Mouse (Mus musculus) MEL (cell line): ENCODE data around the gene Olfr1443. TPM values are rescaled to one million over a fixed set of nuclear protein-coding genes. Genes with fewer than 3 reads are reported as not detected.
"Not testable (repeated sequence)": the region's sequence is repeated elsewhere in the genome, so short reads cannot be mapped to it uniquely, and the experiment has no call there.

Source experiments
- DNase-seq: peaks from one replicate; pipeline ENCODE4 v3.0.0; 2011; ENCODE audit warnings: low read depth, low spot score
- H3K27ac ChIP-seq: 2 replicates; pipeline ENCODE4 v1.5.1; 2012; ENCODE audit warnings: low read depth, mild to moderate bottlenecking, control low read depth, low read length, moderate library complexity; ENCODE audit not compliant: control insufficient read depth
- H3K27me3 ChIP-seq, 2 experiments: fragments of 150-350 bp in 1 of 2; sonication (generic) in 1 of 2; 2 replicates each; pipeline ENCODE4 v1.6.1; 2012; ENCODE audit warnings: low read length in 2 of 2, mild to moderate bottlenecking in 2 of 2, improper control_type of control experiment in 1 of 2, moderate library complexity in 1 of 2; ENCODE audit not compliant: insufficient read depth in 2 of 2, control insufficient read depth in 1 of 2
- H3K36me3 ChIP-seq, 2 experiments: 2 replicates each; pipeline ENCODE4 v1.6.1; 2012 to 2014; ENCODE audit warnings: low read length in 2 of 2, improper control_type of control experiment in 1 of 2, inconsistent platforms in 1 of 2, mild to moderate bottlenecking in 1 of 2; ENCODE audit not compliant: insufficient read depth in 2 of 2, control insufficient read depth in 1 of 2
- H3K4me1 ChIP-seq, 2 experiments: fragments of 150-350 bp in 1 of 2; sonication (generic) in 1 of 2; 2 replicates each; pipeline ENCODE4 v1.6.1; 2012; ENCODE audit warnings: low read length in 2 of 2, improper control_type of control experiment in 1 of 2, mild to moderate bottlenecking in 1 of 2; ENCODE audit not compliant: insufficient read depth in 2 of 2, control insufficient read depth in 1 of 2
- H3K4me3 ChIP-seq, 2 experiments: fragments of 150-350 bp in 1 of 2; sonication (generic) in 1 of 2; 2 replicates each; pipeline ENCODE4 v1.5.1; 2012; ENCODE audit warnings: low read depth in 2 of 2, low read length in 2 of 2, mild to moderate bottlenecking in 2 of 2, moderate library complexity in 2 of 2, control low read depth in 1 of 2, improper control_type of control experiment in 1 of 2; ENCODE audit not compliant: control insufficient read depth in 1 of 2, insufficient read depth in 1 of 2
- H3K79me2 ChIP-seq: 2 replicates; pipeline ENCODE4 v1.6.1; 2012; ENCODE audit warnings: mild to moderate bottlenecking, low read length, moderate library complexity; ENCODE audit not compliant: control insufficient read depth, poor library complexity, insufficient read depth
- H3K9ac ChIP-seq: 2 replicates; pipeline ENCODE4 v1.6.1; 2012; ENCODE audit warnings: low read depth, mild to moderate bottlenecking, control low read depth, low read length, moderate library complexity; ENCODE audit not compliant: control insufficient read depth, poor library complexity, severe bottlenecking
- H3K9me3 ChIP-seq: fragments of 150-350 bp; sonication (generic); replicated peaks from 2 replicates; pipeline ENCODE4 v1.6.1; 2012; ENCODE audit warnings: mild to moderate bottlenecking, low read length, improper control_type of control experiment, moderate library complexity; ENCODE audit not compliant: insufficient read depth
- BHLHE40 ChIP-seq: IDR thresholded peaks from 2 replicates; pipeline ENCODE4 v1.6.1; 2012; ENCODE audit warnings: low read depth, mild to moderate bottlenecking, inconsistent platforms, low read length, improper control_type of control experiment, borderline replicate concordance
- CHD2 ChIP-seq: IDR thresholded peaks from 2 replicates; pipeline ENCODE4 v1.6.1; 2011; ENCODE audit warnings: low read length, improper control_type of control experiment
- E2F4 ChIP-seq: IDR thresholded peaks from 2 replicates; pipeline ENCODE4 v1.6.1; 2011; ENCODE audit warnings: low read depth, low read length, improper control_type of control experiment, borderline replicate concordance
- EP300 ChIP-seq, 2 experiments: IDR thresholded peaks; 2 replicates each; pipeline ENCODE4 v1.6.1; 2011; ENCODE audit warnings: improper control_type of control experiment in 2 of 2, low read length in 2 of 2, low read depth in 1 of 2, mild to moderate bottlenecking in 1 of 2
- GABPA ChIP-seq: IDR thresholded peaks from 2 replicates; pipeline ENCODE4 v1.6.1; 2012; ENCODE audit warnings: low read depth, mild to moderate bottlenecking, inconsistent platforms, low read length, improper control_type of control experiment, moderate library complexity
- HCFC1 ChIP-seq: IDR thresholded peaks from 2 replicates; pipeline ENCODE4 v1.6.1; 2012; ENCODE audit warnings: low read depth, mild to moderate bottlenecking, inconsistent platforms, low read length, improper control_type of control experiment, moderate library complexity
- MAFK ChIP-seq: IDR thresholded peaks from 2 replicates; pipeline ENCODE4 v1.6.1; 2011; ENCODE audit warnings: low read depth, mild to moderate bottlenecking, low read length, improper control_type of control experiment, borderline replicate concordance
- MAX ChIP-seq: IDR thresholded peaks from 2 replicates; pipeline ENCODE4 v1.6.1; 2011; ENCODE audit warnings: low read length, improper control_type of control experiment
- MXI1 ChIP-seq: IDR thresholded peaks from 2 replicates; pipeline ENCODE4 v1.6.1; 2011; ENCODE audit warnings: mild to moderate bottlenecking, low read depth, low read length, improper control_type of control experiment
- MYB ChIP-seq: IDR thresholded peaks from 2 replicates; pipeline ENCODE4 v1.6.1; 2011; ENCODE audit warnings: mild to moderate bottlenecking, low read depth, low read length, improper control_type of control experiment
- MYC ChIP-seq: IDR thresholded peaks from 2 replicates; pipeline ENCODE4 v1.6.1; 2011; ENCODE audit warnings: low read depth, mild to moderate bottlenecking, low read length, improper control_type of control experiment, moderate library complexity
- POLR2A ChIP-seq, 2 experiments: IDR thresholded peaks; 2 replicates each; pipeline ENCODE4 v1.6.1; 2011 to 2012; ENCODE audit warnings: low read length in 2 of 2, mild to moderate bottlenecking in 2 of 2, control low read depth in 1 of 2, improper control_type of control experiment in 1 of 2, low read depth in 1 of 2, moderate library complexity in 1 of 2; ENCODE audit not compliant: control insufficient read depth in 1 of 2, insufficient read depth in 1 of 2, poor library complexity in 1 of 2
- POLR2AphosphoS2 ChIP-seq: IDR thresholded peaks from 2 replicates; pipeline ENCODE4 v1.6.1; 2011; ENCODE audit warnings: low read length, improper control_type of control experiment
- POLR2AphosphoS5 ChIP-seq: IDR thresholded peaks from 2 replicates; pipeline ENCODE4 v1.6.1; 2012; ENCODE audit warnings: low read depth, borderline replicate concordance, mild to moderate bottlenecking, inconsistent platforms, low read length, moderate library complexity, mixed read lengths
- RCOR1 ChIP-seq: IDR thresholded peaks from 2 replicates; pipeline ENCODE4 v1.6.1; 2012; ENCODE audit warnings: low read depth, mild to moderate bottlenecking, inconsistent platforms, low read length, improper control_type of control experiment
- SIN3A ChIP-seq: IDR thresholded peaks from 2 replicates; pipeline ENCODE4 v1.6.1; 2012; ENCODE audit warnings: low read length, improper control_type of control experiment, inconsistent platforms
- TAL1 ChIP-seq: IDR thresholded peaks from 2 replicates; pipeline ENCODE4 v1.6.1; 2012; ENCODE audit warnings: mild to moderate bottlenecking, inconsistent platforms, low read length, moderate library complexity, mixed read lengths
- TCF12 ChIP-seq: IDR thresholded peaks from 2 replicates; pipeline ENCODE4 v1.6.1; 2014; ENCODE audit warnings: low read depth, mild to moderate bottlenecking, inconsistent platforms, low read length, improper control_type of control experiment, moderate library complexity
- UBTF ChIP-seq: IDR thresholded peaks from 2 replicates; pipeline ENCODE4 v1.6.1; 2012; ENCODE audit warnings: low read depth, mild to moderate bottlenecking, inconsistent platforms, low read length, improper control_type of control experiment, moderate library complexity, borderline replicate concordance; ENCODE audit not compliant: insufficient read depth
- USF1 ChIP-seq: IDR thresholded peaks from 2 replicates; pipeline ENCODE4 v1.6.1; 2014; ENCODE audit warnings: low read depth, mild to moderate bottlenecking, inconsistent platforms, low read length, improper control_type of control experiment, moderate library complexity
- ZC3H11A ChIP-seq: IDR thresholded peaks from 2 replicates; pipeline ENCODE4 v1.6.1; 2012; ENCODE audit warnings: low read depth, mild to moderate bottlenecking, inconsistent platforms, low read length, improper control_type of control experiment
- ZNF384 ChIP-seq: IDR thresholded peaks from 2 replicates; pipeline ENCODE4 v1.6.1; 2012; ENCODE audit warnings: low read depth, mild to moderate bottlenecking, inconsistent platforms, low read length, improper control_type of control experiment
- polyA plus RNA-seq, 2 experiments: library from polyadenylated mRNA; stranded (reverse) in 1 of 2; unstranded in 1 of 2; fragments of >175 nt in 1 of 2; fragments of >200 nt in 1 of 2; gene quantifications; 2 replicates each; pipeline versions ENCODE4 v1.2.1 to v1.2.4; 2012; ENCODE audit warnings: low replicate concordance in 2 of 2, low read depth in 1 of 2; ENCODE audit not compliant: insufficient read length in 2 of 2, insufficient read depth in 1 of 2, missing spikeins in 1 of 2
- total RNA-seq: library from RNA; depleted of rRNA; stranded (reverse); fragments of 300-350 nt; gene quantifications from 2 replicates; pipeline ENCODE4 v1.2.3, GENCODE M21; 2012

The Olfr1443 gene
- total and polyA plus RNA-seq, 3 experiments, result not detected

DNA sequence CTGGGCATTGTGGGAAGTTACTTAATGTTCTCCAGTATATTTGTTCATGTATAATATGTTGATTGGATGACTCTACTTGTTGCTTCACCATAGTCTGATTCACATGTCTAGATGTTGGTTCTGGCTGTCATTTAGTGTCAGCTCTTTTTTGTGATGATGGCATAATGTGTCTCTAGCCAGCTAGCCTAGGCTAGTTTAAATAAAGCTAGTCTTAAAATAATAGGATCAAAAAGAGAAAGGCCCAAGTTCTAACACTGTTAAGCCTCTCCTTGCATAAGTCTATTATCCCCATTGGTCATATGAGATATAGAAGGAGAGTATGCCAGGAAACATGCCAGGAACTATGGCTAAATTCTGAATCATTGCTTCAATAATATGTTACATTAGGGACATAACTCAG, 28.4 kb upstream of the Olfr1443 start:
- H3K27me3 ChIP-seq, result peaks cover 0 to 1% of the 10 kb centered on the region in 2 experiments; a peak in 2 of 4 replicates
- TF ChIP-seq RCOR1 (no peak), USF1 (no peak), POLR2A (IDR thresholded peaks at IDR 0.05; ENCODE audit: control insufficient read depth in 1 of 2, insufficient read depth in 1 of 2, low read depth in 1 of 2, low read length in 2 of 2, poor library complexity in 1 of 2) (no peak), BHLHE40 (no peak), E2F4 (no peak), MYC (no peak), CHD2 (no peak), MAFK (no peak), ZNF384 (no peak), POLR2AphosphoS2 (no peak), EP300 (IDR thresholded peaks at IDR 0.05; ENCODE audit: low read depth in 1 of 2, low read length in 2 of 2) (no peak), POLR2AphosphoS5 (no peak), GABPA (no peak)
- TF ChIP-seq, all 39 proteins: peak for 0
- H3K4me3 ChIP-seq, result no peak overlapping the region
- H3K9me3 ChIP-seq, result no peaks in the 10 kb centered on the region
- no peak overlapping the region for H3K9ac ChIP-seq
- no peak for DNase-seq
- H3K36me3 ChIP-seq, result no peaks in the 10 kb centered on the region
- H3K79me2 ChIP-seq, result no peaks in the 10 kb centered on the region
- H3K4me1 ChIP-seq, result no peaks in the 10 kb centered on the region
- no peak overlapping the region for H3K27ac ChIP-seq

- Histone ChIP-seq H3K4me1 (no peaks in the 10 kb centered on the region), H3K36me3 (no peaks in the 10 kb centered on the region), H3K27me3 (peaks cover 0 to 2% of the 10 kb centered on the region in 2 experiments; a peak in 2 of 4 replicates), H3K79me2 (no peaks in the 10 kb centered on the region), H3K9ac (no peak overlapping the region), H3K4me3 (no peak overlapping the region), H3K27ac (no peak overlapping the region), H3K9me3 (no peaks in the 10 kb centered on the region)
- no peak for TF ChIP-seq UBTF
- no peak for TF ChIP-seq TAL1
- TF ChIP-seq ZC3H11A, result no peak
- TF ChIP-seq POLR2AphosphoS5, result no peak
- TF ChIP-seq SIN3A, result no peak
- TF ChIP-seq MXI1, result no peak
- TF ChIP-seq MYB, result no peak
- TF ChIP-seq ZNF384, result no peak
- no peak for TF ChIP-seq MAX
- no peak for TF ChIP-seq HCFC1
- TF ChIP-seq POLR2AphosphoS2, result no peak
- no peak for TF ChIP-seq TCF12
- DNase-seq, result no peak
These were observed 11.8 kb upstream of the Olfr1443 start for GRCm38 (mm10) chr19:12666156-12666555.

- H3K9me3 ChIP-seq, H3K9ac ChIP-seq, H3K27me3 ChIP-seq, H3K27ac ChIP-seq, H3K4me3 ChIP-seq, H3K4me1 ChIP-seq, DNase-seq, H3K36me3 ChIP-seq, H3K79me2 ChIP-seq: not testable (repeated sequence)
These were observed 9.3 kb upstream of the Olfr1443 start for GRCm38 (mm10) chr19:12668601-12669000.
